Mouse (Mus musculus): ENCODE measurements around the gene Rabgef1.

Gene Rabgef1

GRCm38 (mm10) chr5:130173012-130173411, 1.4 kb downstream of the Rabgef1 start:
- DNase-seq, result no peak

- DNase-seq, result no peak
These were observed 6.3 kb downstream of the Rabgef1 start for GRCm38 (mm10) chr5:130177871-130178270.

GRCm38 (mm10) chr5:130180362-130180761, 8.8 kb downstream of the Rabgef1 start:
- no peak for DNase-seq

DNA sequence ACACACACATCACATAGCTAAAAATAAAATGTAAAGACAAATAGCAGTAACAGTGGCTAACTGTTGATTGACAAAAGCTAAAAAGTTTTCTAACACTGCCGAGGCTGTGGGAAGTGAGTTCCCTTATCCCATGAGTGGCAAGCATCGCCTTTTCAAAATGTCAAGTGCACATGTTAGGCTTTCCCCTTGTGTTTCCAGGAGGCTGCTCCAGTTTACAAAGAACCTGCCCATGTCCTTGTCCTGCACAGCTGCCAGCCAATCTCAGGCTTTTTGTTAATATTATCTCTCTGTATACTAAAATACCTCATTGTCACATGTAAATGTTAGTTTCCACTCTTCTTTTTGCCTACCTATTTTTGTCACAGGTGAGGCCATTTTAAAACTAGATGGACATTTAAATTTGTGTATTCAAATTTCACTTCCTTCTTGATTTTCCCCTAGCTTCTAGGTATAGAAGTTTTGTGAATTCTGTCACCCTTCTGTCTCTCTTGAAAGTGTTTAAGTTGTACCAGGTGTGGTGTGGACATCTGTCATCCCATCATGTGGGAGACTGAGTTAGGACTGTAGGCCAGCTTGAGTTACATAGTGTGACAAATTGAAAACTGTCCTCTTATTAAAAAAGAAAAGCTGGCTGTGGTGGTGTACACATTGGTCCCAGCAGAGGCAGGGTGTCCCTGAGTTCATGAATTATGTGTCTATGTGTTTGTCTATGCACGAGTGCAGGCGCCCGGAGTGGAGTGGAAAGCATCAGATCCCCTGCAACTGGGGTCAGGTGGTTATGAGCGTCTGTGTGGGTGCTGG, 10.3 kb downstream of the Rabgef1 start:
- DNase-seq, result no peak

DNA sequence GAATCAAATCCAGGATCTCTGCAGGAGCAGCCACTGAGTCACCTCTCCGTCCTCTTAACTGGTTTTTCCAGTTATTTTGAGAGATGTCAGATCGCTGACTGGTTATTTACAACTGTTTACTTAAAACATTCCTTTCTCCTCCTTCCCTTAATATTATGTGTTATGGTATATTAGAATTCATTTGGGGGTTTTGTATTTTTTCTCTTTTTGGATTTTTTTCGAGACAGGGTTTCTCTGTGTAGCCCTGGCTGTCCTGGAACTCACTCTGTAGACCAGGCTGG, 10.9 kb downstream of the Rabgef1 start:
- no peak for DNase-seq

DNA sequence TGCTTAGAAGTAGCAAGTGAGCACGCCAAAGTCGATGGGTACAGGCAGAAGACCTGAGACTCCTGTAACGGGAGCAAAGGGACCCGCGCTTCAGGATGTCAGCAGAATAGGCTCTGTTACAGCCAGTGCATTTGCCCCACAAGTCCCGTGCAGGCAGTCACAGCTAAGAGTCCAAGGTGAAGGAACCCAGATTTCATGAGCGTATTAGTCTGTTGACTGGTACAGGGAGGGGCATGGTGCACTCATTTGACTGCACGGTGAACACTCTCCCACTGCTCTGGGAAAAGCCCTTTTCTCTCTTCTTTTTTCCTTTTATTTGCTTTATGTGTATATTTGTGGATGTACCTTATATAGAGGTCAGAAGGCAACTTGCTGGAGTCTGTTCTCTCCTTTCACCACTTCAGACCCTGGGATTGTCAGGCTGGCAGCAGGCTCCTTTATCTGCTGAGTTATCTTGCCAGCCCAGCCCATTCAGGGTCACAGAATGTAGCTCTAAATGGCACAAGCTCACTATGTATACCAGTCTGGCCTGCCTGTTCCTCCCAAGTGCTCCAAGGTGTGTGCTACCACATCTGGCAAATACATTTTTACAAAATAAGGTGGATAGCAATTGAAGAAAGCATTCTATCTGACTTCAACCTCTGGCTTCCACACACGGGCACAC, 12.7 kb downstream of the Rabgef1 start:
- no peak for DNase-seq

- no peak for DNase-seq
These were observed 13.7 kb downstream of the Rabgef1 start for GRCm38 (mm10) chr5:130185312-130185711.

DNA sequence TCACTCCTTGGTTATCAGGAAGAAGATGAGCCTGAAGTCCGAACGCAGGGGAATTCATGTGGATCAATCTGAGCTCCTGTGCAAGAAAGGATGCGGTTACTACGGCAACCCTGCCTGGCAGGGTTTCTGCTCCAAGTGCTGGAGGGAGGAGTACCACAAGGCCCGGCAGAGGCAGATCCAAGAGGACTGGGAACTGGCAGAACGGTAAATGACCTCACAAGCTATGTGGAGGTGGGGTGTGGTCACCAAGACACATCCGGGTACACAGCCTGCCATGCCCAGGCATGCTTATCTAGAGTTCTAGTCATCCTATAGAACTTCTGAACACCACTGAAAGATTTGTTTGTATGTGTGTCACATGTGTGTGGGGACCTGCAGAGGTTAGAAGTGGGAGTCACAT, 15.8 kb downstream of the Rabgef1 start:
- DNase-seq, result peak; percentile 33

DNA sequence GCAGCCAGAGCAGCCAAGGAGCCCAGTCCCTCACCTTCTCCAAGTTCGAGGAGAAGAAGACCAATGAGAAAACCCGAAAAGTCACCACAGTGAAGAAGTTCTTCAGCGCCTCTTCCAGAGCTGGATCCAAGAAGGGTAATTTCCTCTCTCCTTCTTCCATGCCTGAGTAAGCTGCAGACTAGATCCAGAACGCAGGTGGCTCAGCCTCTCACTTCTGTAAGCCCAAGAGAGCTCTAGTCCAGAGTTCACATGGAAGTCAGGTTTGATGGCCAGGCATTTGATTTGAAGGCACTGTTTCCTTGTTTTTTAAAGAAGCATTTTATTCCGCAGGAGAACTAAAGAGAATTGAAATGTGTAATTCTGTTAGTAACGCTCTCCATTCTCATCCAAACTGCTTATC, 19.3 kb downstream of the Rabgef1 start:
- DNase-seq, result no peak

DNA sequence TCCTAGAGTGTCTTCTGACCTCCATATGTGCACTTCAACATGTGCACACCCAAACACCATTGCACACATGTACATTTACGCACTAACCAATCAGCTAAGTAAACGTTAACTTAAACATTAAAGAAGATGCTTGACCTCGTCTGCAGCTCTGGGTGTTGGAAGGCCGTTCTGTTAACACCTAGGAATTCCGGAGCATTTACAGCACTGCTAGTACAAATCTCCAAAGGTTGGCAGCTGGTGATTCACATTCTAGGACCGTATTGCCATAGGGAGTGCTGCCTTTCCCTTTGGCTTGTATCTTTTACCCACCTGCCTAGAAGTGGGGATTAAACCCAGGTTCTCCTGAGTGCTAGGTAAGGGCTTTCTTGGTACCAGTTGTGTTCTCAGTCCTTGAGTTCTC, 20.3 kb downstream of the Rabgef1 start:
- DNase-seq, result no peak

DNA sequence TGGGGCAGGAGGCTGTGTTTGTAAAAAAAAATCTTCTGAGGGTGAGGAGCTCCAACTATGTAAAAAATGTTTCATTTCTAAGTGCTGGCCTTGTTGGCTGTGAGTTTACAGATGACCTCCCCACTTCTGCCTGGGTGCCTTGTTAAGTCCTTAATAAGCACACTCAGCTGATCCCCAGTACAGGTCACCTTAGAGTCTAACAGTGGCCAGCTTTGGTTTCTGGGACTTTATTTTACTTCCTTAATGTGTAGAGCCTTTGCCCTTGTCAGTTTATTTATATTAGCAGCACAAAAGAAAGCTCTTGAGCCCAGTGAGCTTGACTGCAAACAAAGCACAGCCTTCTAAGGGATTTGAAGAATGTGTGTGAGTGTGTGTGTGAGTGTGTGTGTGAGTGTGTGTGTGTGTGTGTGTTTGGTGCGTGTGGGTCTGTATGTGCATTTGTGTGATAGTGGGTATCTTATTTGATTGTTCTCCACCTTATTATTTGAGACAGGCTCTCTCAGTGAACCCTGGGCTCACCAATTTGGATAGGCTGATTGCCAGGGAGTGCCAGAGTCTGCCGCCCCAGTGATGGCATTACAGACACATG, 20.9 kb downstream of the Rabgef1 start:
- no peak for DNase-seq

GRCm38 (mm10) chr5:130193760-130194159, 22.2 kb downstream of the Rabgef1 start:
- DNase-seq, result no peak

- no peak for DNase-seq
These were observed 24.7 kb downstream of the Rabgef1 start for GRCm38 (mm10) chr5:130196307-130196706.

DNA sequence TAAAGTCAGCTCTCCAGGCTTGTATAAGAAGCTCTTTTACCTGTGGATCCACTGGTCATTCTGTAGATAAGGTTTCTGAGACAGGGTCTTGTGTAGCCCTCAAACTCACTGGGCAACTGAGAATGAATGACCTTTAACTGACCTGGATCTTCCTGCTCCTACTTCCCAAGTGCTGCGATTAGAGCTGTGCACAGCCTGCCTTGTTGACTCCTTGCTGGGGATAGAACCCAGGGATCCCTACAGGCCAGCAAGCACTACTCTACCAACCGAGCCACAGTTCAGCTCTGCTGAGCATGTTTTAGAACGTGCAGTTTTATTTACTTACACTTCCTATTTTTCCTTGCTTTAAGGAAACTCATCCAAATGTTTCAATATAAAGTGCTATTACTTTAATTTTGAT, 25.9 kb downstream of the Rabgef1 start:
- DNase-seq, result no peak

DNA sequence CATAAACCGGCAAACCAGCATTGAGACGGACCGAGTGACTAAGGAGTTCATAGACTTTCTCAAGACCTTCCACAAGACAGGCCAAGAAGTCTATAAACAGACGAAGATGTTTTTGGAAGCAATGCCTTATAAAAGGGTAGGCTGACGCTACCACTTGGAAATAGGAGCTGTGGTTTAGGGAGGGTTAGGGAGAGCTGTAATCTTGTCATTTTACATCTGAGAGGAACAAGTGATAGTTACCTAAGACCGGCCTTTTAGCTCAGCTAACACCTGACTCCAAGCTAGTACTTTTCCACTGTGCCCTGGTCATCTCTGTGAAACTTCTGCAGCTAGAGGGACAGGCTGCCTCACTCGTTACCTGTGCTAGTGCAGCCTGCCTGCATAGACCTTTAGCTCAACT, 26.4 kb downstream of the Rabgef1 start:
- DNase-seq, result no peak

DNA sequence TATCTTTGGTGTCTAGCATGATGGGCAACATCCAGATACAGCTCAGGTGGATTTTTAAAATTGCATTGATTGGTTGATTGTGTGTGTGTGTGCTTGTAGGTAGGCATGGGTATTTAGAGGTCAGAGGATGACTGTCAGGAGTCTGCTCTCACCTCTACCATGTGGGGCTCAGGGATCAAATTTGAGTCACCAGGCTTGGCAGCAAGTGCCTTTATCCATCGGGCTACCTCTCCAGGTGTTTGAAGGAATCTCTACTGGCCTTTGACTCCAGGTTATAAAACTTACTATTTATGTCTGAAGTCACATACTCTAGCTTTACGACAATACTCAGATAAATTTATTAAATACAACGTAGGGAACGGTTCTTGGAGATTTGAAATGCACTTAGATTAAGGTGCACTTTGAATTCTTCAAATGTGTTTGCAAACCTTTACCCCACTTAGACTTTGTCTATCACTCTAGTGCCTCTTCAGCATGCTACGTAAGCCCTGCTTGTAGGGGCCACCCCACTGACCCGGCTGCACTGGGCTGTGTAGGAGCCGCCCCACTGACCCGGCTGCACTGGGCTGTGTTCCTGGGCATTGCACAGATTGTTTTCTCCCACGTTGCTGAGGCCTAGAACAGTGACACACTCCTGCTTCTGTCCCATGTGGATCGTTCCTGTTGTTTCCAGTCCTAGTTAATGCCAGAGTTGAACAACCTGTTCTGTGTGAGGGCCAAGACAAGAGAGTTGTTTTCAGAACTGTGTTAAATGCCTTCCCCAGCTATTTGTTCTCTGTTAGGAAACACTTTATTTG, 28.8 kb downstream of the Rabgef1 start:
- DNase-seq, result no peak

GRCm38 (mm10) chr5:130203948-130204347, 32.4 kb downstream of the Rabgef1 start:
- DNase-seq, result no peak

DNA sequence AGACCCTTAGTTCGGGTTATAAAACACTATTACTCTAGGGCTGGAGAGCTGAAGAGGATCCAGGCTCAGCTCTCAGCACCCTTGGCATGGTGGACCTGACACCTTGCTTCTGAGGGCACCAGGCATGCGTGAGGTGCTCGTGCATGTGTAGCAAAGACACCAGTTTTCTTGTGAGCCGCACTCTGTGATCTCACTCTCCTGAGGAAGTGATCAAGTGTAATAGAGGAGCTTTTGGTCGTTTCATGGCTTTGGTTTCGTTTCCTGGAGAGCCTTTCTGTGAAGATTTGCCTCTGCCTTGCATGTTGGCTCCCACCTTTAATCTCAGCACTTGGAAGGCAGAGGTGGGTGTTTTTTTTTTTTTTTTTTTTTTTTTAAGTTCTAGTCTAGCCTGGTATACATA, 33.0 kb downstream of the Rabgef1 start:
- DNase-seq, result no peak

- no peak for DNase-seq
These were observed 33.9 kb downstream of the Rabgef1 start for GRCm38 (mm10) chr5:130205441-130206023.

DNA sequence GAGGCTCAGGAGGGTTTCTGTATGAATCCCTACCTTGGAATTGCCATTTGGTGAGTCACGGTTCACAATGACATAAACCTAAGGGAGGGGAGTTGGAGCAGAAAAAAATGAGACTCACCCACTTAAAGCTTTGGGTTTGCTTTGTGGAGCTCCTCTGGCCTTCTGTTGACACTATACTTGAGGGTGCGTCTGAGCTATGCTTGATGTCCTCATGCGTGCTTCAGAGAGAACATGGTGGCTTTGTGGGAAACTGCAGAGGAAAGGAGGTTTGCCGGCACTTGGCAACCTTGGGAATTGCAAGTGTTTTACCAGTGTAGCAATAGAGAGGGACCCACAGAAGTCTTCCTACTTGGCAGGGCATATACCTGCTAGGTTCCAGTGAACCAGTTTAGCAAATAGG, 35.7 kb downstream of the Rabgef1 start:
- DNase-seq, result no peak

- no peak for DNase-seq
These were observed 41.4 kb downstream of the Rabgef1 start for GRCm38 (mm10) chr5:130212956-130213355.

- no peak for DNase-seq
These were observed 45.2 kb downstream of the Rabgef1 start, which contains the start of gene Tmem248 for GRCm38 (mm10) chr5:130216781-130217180. TSS of gene Tmem248 (plus strand) at chr5:130217081.

- DNase-seq, result no peak
These were observed 45.8 kb downstream of the Rabgef1 start for GRCm38 (mm10) chr5:130217406-130217805.
